Mouse (Mus musculus): ENCODE data around the gene Smg8. TPM values are rescaled to one million over a fixed set of nuclear protein-coding genes. Genes with fewer than 3 reads are reported as not detected.
A peak's percentile ranks its signal among the peaks of the same experiment; 100 is the strongest.

The Smg8 gene
- polyA plus RNA-seq, 1 experiment from 2014 or later = 27.0 TPM

DNA sequence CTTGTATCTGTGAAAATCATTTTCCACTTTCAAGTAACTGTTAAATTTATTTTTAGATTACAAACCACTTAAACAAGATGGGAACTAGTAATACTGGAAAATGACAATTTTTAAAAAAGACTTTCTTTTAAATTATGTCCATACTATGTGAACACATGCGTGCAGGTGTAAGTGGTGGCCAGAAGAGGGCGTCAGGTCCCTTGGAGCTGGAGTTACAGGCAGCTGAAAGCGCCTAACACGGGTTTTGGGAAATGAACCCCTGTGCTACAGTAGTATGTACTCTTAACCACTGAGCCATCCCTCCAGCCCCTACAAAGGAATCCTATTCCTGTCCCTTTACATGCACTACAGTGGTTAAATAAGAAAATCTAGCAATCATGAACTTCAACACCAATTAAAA is 50.4 kb downstream of the Smg8 start:
- peaks cover 84% of the 10 kb centered on the region for H3K36me3 ChIP-seq
- H3K27ac ChIP-seq = no peak overlapping the region
- no peak overlapping the region for H3K9ac ChIP-seq
- WGBS = 69% methylated on average over 4 of the region's 4 CpGs
- no peak for ATAC-seq (ENCODE audit: low FRiP score, low read depth)
- H3K4me3 ChIP-seq = no peak overlapping the region
- H3K4me2 ChIP-seq (replicated peaks) = no peak overlapping the region
- peaks cover 4% of the 10 kb centered on the region; the same call in 1 of the 2 replicates for H3K4me1 ChIP-seq
- H3K27me3 ChIP-seq (replicated peaks) = no peaks in the 10 kb centered on the region
- H3K9me3 ChIP-seq = no peaks in the 10 kb centered on the region

GRCm38 (mm10) chr11:87028212-87028611 is 58.4 kb downstream of the Smg8 start:
- H3K4me1 ChIP-seq = no peaks in the 10 kb centered on the region
- ATAC-seq (ENCODE audit: low FRiP score, low read depth) = no peak

More at GRCm38 (mm10) chr11:87028212-87028611, 58.4 kb downstream of the Smg8 start:
- Histone ChIP-seq H3K27me3 (replicated peaks) (no peaks in the 10 kb centered on the region), H3K9me3 (no peaks in the 10 kb centered on the region), H3K9ac (no peak overlapping the region), H3K4me3 (no peak overlapping the region), H3K27ac (no peak overlapping the region), H3K36me3 (peaks cover 15% of the 10 kb centered on the region), H3K4me2 (replicated peaks) (no peak overlapping the region)
- WGBS = 90% methylated on average over 3 of the region's 3 CpGs

MicroRNAs within 50 kb of the gene (microRNA counts, 519-probe panel; counts per million panel counts)
- microRNA mmu-miR-301a = 7,558 counts per million, percentile 96 among the panel's probes with 10 or more counts

Small RNA genes lying within 50 kb of the gene (microRNA-seq; reads per million reads assigned to microRNA genes)
- 1,545 reads per million, percentile 83 among the genes with 10 or more reads in this experiment for gene Mir301

Other genes with a start within 250 kb of the Smg8 start
- 6.3 and 6.6 TPM in 2 replicates for gene Ypel2, start 93.1 kb downstream of the Smg8 start, polyA plus RNA-seq (2016; fragmentation: Nextera tagmentation; extraction: Ambion mirVana)
- gene Gdpd1, start 12.7 kb downstream of the Smg8 start, polyA plus RNA-seq (2016; fragmentation: Nextera tagmentation; extraction: Ambion mirVana) = 148 and 158 TPM in 2 replicates
- 6.8 and 8.5 TPM in 2 replicates for gene Prr11, start 21.9 kb upstream of the Smg8 start, polyA plus RNA-seq (2016; fragmentation: Nextera tagmentation; extraction: Ambion mirVana)
- gene Ska2, start 22.5 kb upstream of the Smg8 start, polyA plus RNA-seq (2016; fragmentation: Nextera tagmentation; extraction: Ambion mirVana) = 74.1 and 75.9 TPM in 2 replicates
- 79.1 and 82.8 TPM in 2 replicates for gene Trim37, start 40.3 kb upstream of the Smg8 start, polyA plus RNA-seq (2016; fragmentation: Nextera tagmentation; extraction: Ambion mirVana)